Mouse (Mus musculus): ENCODE measurements around the gene Srp72. TPM values are rescaled to one million over a fixed set of nuclear protein-coding genes. Genes with fewer than 3 reads are reported as not detected.
"Not testable (repeated sequence)": the region's sequence is repeated elsewhere in the genome, so short reads cannot be mapped to it uniquely, and the experiment has no call there.

Gene Srp72
- polyA plus RNA-seq, 1 experiment from 2014 or later: 36.9 TPM

DNA sequence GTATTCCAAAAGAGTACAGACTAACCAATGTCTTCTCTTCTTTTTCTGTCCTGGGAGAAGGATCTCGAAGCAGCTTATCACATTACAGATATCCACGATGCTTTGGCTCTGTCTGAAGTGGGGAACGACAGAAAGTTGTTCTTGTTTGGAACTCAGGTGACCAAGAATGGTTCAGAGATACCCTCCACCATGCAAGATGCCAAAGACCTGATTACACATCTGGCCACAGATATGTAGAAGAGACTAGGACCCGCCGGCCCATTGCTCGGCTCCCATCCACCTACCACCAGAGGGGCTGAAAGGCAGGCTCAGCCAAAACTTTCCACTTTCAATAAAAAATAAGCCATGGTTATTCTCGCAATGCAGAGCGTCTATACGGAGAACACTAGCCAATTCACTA, 35.9 kb downstream of the Srp72 start:
- TF ChIP-seq CTCF (IDR thresholded peaks at IDR 0.05; ENCODE audit: low read depth): no peak
- no peaks in the 10 kb centered on the region for H3K9me3 ChIP-seq (ENCODE audit: control insufficient read depth)
- no peak overlapping the region for H3K27ac ChIP-seq (ENCODE audit: low read depth, low read length)
- no peak overlapping the region for H3K4me2 ChIP-seq (replicated peaks; ENCODE audit: low read depth)
- ATAC-seq: no peak
- H3K4me1 ChIP-seq (replicated peaks; ENCODE audit: control insufficient read depth, insufficient read depth, low read length): no peaks in the 10 kb centered on the region
- 89% methylated on average over 9 of the region's 9 CpGs for WGBS
- H3K36me3 ChIP-seq (ENCODE audit: control insufficient read depth, insufficient read depth): no peaks in the 10 kb centered on the region
- H3K27me3 ChIP-seq (replicated peaks; ENCODE audit: control insufficient read depth, insufficient read depth, low read length): no peaks in the 10 kb centered on the region
- no peak overlapping the region for H3K9ac ChIP-seq (ENCODE audit: low read depth, low read length)
- H3K4me3 ChIP-seq (ENCODE audit: low read depth, low read length): no peak overlapping the region

DNA sequence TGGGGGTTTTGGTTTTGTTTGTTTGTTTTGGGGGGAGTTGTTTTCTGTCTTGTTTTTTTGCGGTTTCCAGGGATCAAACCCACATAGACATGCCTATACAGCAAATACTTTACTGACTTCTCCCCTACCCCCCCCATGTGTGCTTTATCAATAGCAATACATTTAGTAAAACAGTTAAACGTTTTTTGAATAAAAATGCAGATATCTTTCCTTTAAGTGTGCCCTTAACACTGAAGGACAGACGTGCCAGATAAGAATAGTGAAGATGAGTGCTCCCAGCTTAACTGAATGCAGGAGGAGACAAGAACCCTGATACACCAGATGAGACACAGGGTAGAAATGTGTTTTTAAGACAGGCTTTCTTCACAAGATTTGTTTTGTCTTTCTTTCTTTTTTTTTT, 36.6 kb downstream of the Srp72 start:
- no peak for ATAC-seq
- 68% methylated on average over 3 of the region's 3 CpGs for WGBS
- Histone ChIP-seq H3K36me3 (ENCODE audit: control insufficient read depth, insufficient read depth) (no peaks in the 10 kb centered on the region), H3K4me1 (replicated peaks; ENCODE audit: control insufficient read depth, insufficient read depth, low read length) (no peaks in the 10 kb centered on the region), H3K27me3 (replicated peaks; ENCODE audit: control insufficient read depth, insufficient read depth, low read length) (no peaks in the 10 kb centered on the region), H3K4me3 (ENCODE audit: low read depth, low read length) (no peak overlapping the region), H3K4me2 (replicated peaks; ENCODE audit: low read depth) (no peak overlapping the region), H3K9me3 (ENCODE audit: control insufficient read depth) (no peaks in the 10 kb centered on the region), H3K27ac (ENCODE audit: low read depth, low read length) (no peak overlapping the region), H3K9ac (ENCODE audit: low read depth, low read length) (no peak overlapping the region)
- no peak for TF ChIP-seq CTCF (IDR thresholded peaks at IDR 0.05; ENCODE audit: low read depth)

DNA sequence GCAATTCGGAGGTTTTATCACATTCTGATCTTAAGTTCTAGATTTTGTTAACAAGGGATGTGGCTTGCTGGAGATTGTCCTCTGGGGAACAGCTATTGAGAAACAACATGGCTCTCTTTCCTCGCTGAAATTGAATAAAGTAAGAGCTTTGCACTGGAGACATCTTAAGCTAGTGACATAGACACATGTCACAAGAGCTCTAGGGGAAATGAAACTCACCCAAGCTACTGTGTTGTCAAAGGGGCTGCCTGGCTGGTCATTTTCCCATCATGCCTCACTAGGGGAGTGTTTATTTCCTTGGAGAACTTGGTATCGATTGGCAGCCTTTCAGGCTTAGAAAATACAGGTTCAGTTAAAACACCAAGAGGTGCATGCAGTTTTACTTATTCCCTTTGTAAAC, 38.7 kb downstream of the Srp72 start:
- H3K4me3 ChIP-seq (ENCODE audit: low read depth, low read length): no peak overlapping the region
- H3K4me2 ChIP-seq (replicated peaks; ENCODE audit: low read depth): no peak overlapping the region
- H3K4me1 ChIP-seq (replicated peaks; ENCODE audit: control insufficient read depth, insufficient read depth, low read length): no peaks in the 10 kb centered on the region
- no peak for TF ChIP-seq CTCF (IDR thresholded peaks at IDR 0.05; ENCODE audit: low read depth)
- no peak overlapping the region for H3K27ac ChIP-seq (ENCODE audit: low read depth, low read length)
- no peaks in the 10 kb centered on the region for H3K9me3 ChIP-seq (ENCODE audit: control insufficient read depth)
- no peaks in the 10 kb centered on the region for H3K36me3 ChIP-seq (ENCODE audit: control insufficient read depth, insufficient read depth)
- 64% methylated on average over 3 of the region's 3 CpGs for WGBS
- H3K9ac ChIP-seq (ENCODE audit: low read depth, low read length): no peak overlapping the region
- no peaks in the 10 kb centered on the region for H3K27me3 ChIP-seq (replicated peaks; ENCODE audit: control insufficient read depth, insufficient read depth, low read length)
- ATAC-seq: no peak

DNA sequence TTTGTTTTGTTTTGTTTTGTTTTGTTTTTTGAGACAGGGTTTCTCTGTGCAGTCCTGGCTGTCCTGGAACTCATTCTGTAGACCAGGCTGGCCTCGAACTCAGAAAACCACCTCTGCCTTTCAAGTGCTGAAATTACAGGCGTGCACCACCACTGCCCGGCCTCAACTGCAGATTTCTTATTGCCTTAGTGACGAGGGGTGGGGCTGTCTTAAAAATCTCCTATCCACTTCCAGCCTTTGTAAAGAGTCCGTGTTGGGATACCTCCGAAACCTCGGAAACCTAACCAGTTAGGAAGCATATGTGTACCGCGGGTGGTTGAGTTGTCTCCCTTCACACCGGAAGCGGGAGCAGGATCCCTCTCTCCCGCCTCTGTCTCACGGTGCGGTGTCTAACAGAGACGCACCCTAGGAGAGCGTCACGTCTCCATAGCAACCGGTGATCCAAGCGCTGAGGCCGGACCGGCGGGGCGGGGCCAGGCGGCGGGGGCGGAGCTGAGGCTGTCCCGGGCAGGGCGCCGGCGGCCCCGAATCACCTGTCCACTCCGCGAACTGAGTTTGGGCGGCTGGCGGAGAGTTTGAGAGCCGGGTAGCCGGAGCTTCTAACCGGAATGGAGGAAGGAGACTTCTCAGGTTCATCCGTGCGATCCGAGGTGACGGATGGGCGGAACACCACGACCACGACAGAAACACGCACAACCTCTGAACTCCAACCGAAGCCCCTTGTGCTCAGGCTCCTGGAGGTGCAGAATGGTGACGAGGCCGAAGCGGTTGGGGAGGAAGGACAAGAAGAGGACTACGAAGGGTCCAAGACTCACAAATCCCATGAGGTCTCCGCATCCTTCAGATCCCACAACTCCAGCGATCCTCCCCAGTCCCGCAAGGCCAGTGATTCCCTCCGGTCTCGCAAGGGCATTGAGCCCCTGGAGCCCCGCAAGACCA, 41.3 kb downstream of the Srp72 start, which contains the start of gene Thegl:
TSS of gene Thegl (plus strand) at position 480 of the 939 bp plus-strand sequence.
- Histone ChIP-seq H3K4me3 (ENCODE audit: low read depth, low read length) (peak within 1 kb of the TSS; percentile 49), H3K4me2 (replicated peaks; ENCODE audit: low read depth) (peak within 1 kb of the TSS; percentile 77), H3K9me3 (ENCODE audit: control insufficient read depth) (no peaks in the 10 kb centered on the region), H3K27ac (ENCODE audit: low read depth, low read length) (no peak within 1 kb of the TSS), H3K27me3 (replicated peaks; ENCODE audit: control insufficient read depth, insufficient read depth, low read length) (no peaks in the 10 kb centered on the region), H3K4me1 (replicated peaks; ENCODE audit: control insufficient read depth, insufficient read depth, low read length) (no peaks in the 10 kb centered on the region), H3K36me3 (ENCODE audit: control insufficient read depth, insufficient read depth) (no peaks in the 10 kb centered on the region), H3K9ac (ENCODE audit: low read depth, low read length) (no peak within 1 kb of the TSS)
- WGBS: 13% methylated on average over 57 of the region's 57 CpGs
- peak; percentile 96 for ATAC-seq
- TF ChIP-seq CTCF (IDR thresholded peaks at IDR 0.05; ENCODE audit: low read depth): no peak

DNA sequence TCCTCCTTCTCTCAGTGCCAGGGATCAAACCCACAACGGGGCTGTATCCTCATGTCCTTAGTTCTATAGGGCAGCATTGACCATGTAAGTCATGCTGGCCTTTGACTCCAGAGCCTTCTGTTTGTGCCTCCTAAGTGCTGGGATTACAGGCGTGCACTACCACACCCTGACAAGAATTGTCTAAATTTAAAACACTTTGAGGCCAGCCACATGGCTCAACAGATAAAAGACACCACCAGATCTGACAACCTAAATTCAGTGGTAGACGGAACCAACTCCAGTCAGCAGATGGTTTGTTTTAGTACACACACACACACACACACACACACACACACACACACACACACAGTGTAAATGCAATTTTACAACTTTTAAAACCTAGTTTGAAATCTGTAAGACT, 53.6 kb downstream of the Srp72 start:
- Histone ChIP-seq H3K4me3 (ENCODE audit: low read depth, low read length) (no peak overlapping the region), H3K36me3 (ENCODE audit: control insufficient read depth, insufficient read depth) (no peaks in the 10 kb centered on the region), H3K9me3 (ENCODE audit: control insufficient read depth) (no peaks in the 10 kb centered on the region), H3K4me2 (replicated peaks; ENCODE audit: low read depth) (no peak overlapping the region), H3K27me3 (replicated peaks; ENCODE audit: control insufficient read depth, insufficient read depth, low read length) (no peaks in the 10 kb centered on the region), H3K4me1 (replicated peaks; ENCODE audit: control insufficient read depth, insufficient read depth, low read length) (no peaks in the 10 kb centered on the region), H3K27ac (ENCODE audit: low read depth, low read length) (no peak overlapping the region), H3K9ac (ENCODE audit: low read depth, low read length) (no peak overlapping the region)
- ATAC-seq: no peak
- 66% methylated on average over 3 of the region's 3 CpGs for WGBS
- TF ChIP-seq CTCF (IDR thresholded peaks at IDR 0.05; ENCODE audit: low read depth): no peak

DNA sequence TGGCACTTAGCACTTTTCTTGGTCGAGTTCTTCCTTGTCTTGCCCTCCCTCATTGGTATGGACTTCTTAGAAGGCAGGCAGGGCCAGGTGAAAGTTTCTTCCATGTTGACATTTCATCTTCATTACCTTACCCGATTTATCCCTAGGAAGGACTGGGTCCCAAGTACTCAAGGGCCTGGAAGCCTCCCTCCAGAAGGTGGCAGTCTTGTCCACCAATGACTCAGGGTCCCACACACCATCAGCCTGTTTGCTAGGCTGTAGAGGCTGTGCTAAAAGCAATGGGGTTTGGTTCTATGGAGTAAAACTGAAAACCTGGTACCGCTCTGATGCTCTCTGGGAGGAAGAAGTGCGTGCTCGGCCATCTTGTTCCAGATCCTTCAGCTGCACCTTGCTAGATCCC, 55.3 kb downstream of the Srp72 start:
- Histone ChIP-seq H3K9ac (ENCODE audit: low read depth, low read length) (no peak overlapping the region), H3K4me1 (replicated peaks; ENCODE audit: control insufficient read depth, insufficient read depth, low read length) (no peaks in the 10 kb centered on the region), H3K9me3 (ENCODE audit: control insufficient read depth) (no peaks in the 10 kb centered on the region), H3K4me3 (ENCODE audit: low read depth, low read length) (no peak overlapping the region), H3K4me2 (replicated peaks; ENCODE audit: low read depth) (no peak overlapping the region), H3K27me3 (replicated peaks; ENCODE audit: control insufficient read depth, insufficient read depth, low read length) (no peaks in the 10 kb centered on the region), H3K27ac (ENCODE audit: low read depth, low read length) (no peak overlapping the region), H3K36me3 (ENCODE audit: control insufficient read depth, insufficient read depth) (no peaks in the 10 kb centered on the region)
- peak; percentile 74 for TF ChIP-seq CTCF (IDR thresholded peaks at IDR 0.05; ENCODE audit: low read depth)
- 74% methylated on average over 5 of the region's 5 CpGs for WGBS
- 0 out of 2 replicates have a peak, but pooled peaks have one; percentile 25 for ATAC-seq

DNA sequence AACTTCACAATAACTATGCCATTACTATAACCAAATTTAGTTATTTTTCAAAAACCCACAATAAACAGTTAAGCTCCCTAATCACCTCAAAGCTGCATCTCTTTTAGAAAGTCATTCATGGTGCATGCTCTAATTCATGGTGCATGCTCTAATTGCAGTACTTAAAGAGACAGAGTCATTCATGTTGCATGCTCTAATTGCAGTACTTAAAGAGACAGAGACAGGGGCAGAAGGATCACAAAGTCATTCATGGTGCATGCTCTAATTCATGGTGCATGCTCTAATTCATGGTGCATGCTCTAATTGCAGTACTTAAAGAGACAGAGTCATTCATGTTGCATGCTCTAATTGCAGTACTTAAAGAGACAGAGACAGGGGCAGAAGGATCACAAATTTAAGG, 60.6 kb downstream of the Srp72 start:
- not testable (repeated sequence) for H3K4me2 ChIP-seq (replicated peaks; ENCODE audit: low read depth); ATAC-seq; H3K9ac ChIP-seq (ENCODE audit: low read depth, low read length); H3K4me3 ChIP-seq (ENCODE audit: low read depth, low read length); H3K4me1 ChIP-seq (replicated peaks; ENCODE audit: control insufficient read depth, insufficient read depth, low read length); H3K36me3 ChIP-seq (ENCODE audit: control insufficient read depth, insufficient read depth); H3K9me3 ChIP-seq (ENCODE audit: control insufficient read depth); H3K27ac ChIP-seq (ENCODE audit: low read depth, low read length); H3K27me3 ChIP-seq (replicated peaks; ENCODE audit: control insufficient read depth, insufficient read depth, low read length)
